Mouse (Mus musculus) retina, postnatal 7 days (tissue): ENCODE results near the gene Antxr2.
A peak's percentile ranks its signal among the peaks of the same experiment; 100 is the strongest.

ENCODE experiments used
- DNase-seq: peaks from one replicate; pipeline ENCODE4 v3.0.0-alpha.2; 2012; ENCODE audit warnings: low read depth, low spot score

Antxr2 gene

GRCm38 (mm10) chr5:97995881-97996280, 35.0 kb downstream of the Antxr2 start:
- DNase-seq = no peak

GRCm38 (mm10) chr5:97986656-97987294, 44.1 kb downstream of the Antxr2 start:
- no peak for DNase-seq

GRCm38 (mm10) chr5:97983375-97983774, 47.5 kb downstream of the Antxr2 start:
- no peak for DNase-seq

- DNase-seq = no peak
These were observed 50.4 kb downstream of the Antxr2 start for GRCm38 (mm10) chr5:97980472-97980871.

GRCm38 (mm10) chr5:97973293-97973692, 57.5 kb downstream of the Antxr2 start:
- DNase-seq = no peak

GRCm38 (mm10) chr5:97972029-97972428, 58.8 kb downstream of the Antxr2 start:
- no peak for DNase-seq

- DNase-seq = no peak
These were observed 59.6 kb downstream of the Antxr2 start for GRCm38 (mm10) chr5:97971236-97971635.

- DNase-seq = no peak
These were observed 63.8 kb downstream of the Antxr2 start for GRCm38 (mm10) chr5:97967044-97967443.

- no peak for DNase-seq
These were observed 64.7 kb downstream of the Antxr2 start for GRCm38 (mm10) chr5:97966101-97966500.

GRCm38 (mm10) chr5:97964444-97964843, 66.4 kb downstream of the Antxr2 start:
- no peak for DNase-seq

- no peak for DNase-seq
These were observed 68.3 kb downstream of the Antxr2 start for GRCm38 (mm10) chr5:97962512-97962911.

- no peak for DNase-seq
These were observed 69.1 kb downstream of the Antxr2 start for GRCm38 (mm10) chr5:97961786-97962185.

GRCm38 (mm10) chr5:97959651-97960050, 71.2 kb downstream of the Antxr2 start:
- DNase-seq = no peak

GRCm38 (mm10) chr5:97959010-97959409, 71.8 kb downstream of the Antxr2 start:
- no peak for DNase-seq

- DNase-seq = no peak
These were observed 73.3 kb downstream of the Antxr2 start for GRCm38 (mm10) chr5:97957501-97957900.

- DNase-seq = no peak
These were observed 76.6 kb downstream of the Antxr2 start for GRCm38 (mm10) chr5:97954193-97954772.

GRCm38 (mm10) chr5:97953241-97953920, 77.5 kb downstream of the Antxr2 start:
- no peak for DNase-seq

GRCm38 (mm10) chr5:97947261-97947660, 83.6 kb downstream of the Antxr2 start:
- DNase-seq = no peak

GRCm38 (mm10) chr5:97946236-97946635, 84.6 kb downstream of the Antxr2 start:
- DNase-seq = no peak

- peak; percentile 13 for DNase-seq
These were observed 95.4 kb downstream of the Antxr2 start for GRCm38 (mm10) chr5:97935140-97936129.

GRCm38 (mm10) chr5:97917654-97918053, 113.2 kb downstream of the Antxr2 start:
- no peak for DNase-seq

GRCm38 (mm10) chr5:97914890-97915289, 116.0 kb downstream of the Antxr2 start:
- no peak for DNase-seq
